Mouse (Mus musculus): ENCODE measurements around the gene Icos. TPM values are rescaled to one million over a fixed set of nuclear protein-coding genes. Genes with fewer than 3 reads are reported as not detected.

Icos gene
- polyA plus RNA-seq, 1 experiment, result not detected

DNA sequence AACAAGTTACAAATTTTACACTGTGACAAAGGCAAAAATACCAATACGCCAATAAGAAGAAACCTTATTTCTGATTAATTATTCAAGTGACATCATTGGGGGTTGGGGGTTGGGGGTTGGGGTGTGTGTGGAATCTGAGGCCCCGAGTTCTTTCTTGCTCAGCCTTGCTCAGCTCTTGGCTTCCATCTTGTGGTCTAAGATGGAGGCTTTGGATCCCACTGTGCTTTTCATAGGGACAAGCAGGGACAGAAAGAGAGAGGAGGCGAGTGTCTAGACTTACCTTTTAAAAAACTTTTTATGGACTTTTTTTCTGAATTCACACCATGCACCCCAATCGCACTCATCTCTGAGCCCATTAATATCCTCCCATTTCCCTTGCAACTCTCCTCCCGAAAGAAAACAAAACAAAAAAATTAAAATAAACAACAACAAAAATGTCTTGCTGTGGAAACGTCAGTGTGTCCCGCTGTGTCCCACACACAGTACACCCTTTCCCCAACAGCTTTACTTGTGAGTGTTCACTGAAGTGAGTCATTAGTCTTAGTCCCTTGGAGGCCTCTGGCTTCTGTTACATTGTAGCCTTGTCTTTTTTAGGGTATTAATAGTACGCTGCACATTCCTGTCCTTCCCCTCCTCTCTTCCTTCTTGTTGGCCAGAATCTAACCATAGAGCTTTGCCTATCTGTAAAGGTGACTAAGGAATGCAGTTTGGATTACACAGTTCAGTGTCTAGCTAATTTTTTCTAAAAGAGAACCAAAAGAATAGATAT lies 31.9 kb upstream of the Icos start:
- Histone ChIP-seq H3K27me3 (ENCODE audit: control insufficient read depth, insufficient read depth, insufficient read length) (no peaks in the 10 kb centered on the region), H3K79me3 (ENCODE audit: low read depth) (no peaks in the 10 kb centered on the region), H3K36me3 (ENCODE audit: control insufficient read depth, insufficient read depth) (no peaks in the 10 kb centered on the region), H3K4me3 (ENCODE audit: insufficient read depth, poor library complexity, severe bottlenecking) (no peak overlapping the region), H3K79me2 (ENCODE audit: control insufficient read depth, insufficient read depth) (no peaks in the 10 kb centered on the region), H3ac (ENCODE audit: control insufficient read depth, insufficient read length, low read depth) (no peak overlapping the region)
- TF ChIP-seq MAX (IDR thresholded peaks at IDR 0.05) (no peak), FOSL1 (IDR thresholded peaks at IDR 0.05; ENCODE audit: insufficient read depth, low read length, poor library complexity, severe bottlenecking) (no peak), MYOD1 (IDR thresholded peaks at IDR 0.05; ENCODE audit: control insufficient read depth, insufficient read length, low read depth) (no peak)

GRCm38 (mm10) chr1:60948112-60948511 lies 29.6 kb upstream of the Icos start:
- no peaks in the 10 kb centered on the region for H3K36me3 ChIP-seq (ENCODE audit: control insufficient read depth, insufficient read depth)
- H3K4me3 ChIP-seq (ENCODE audit: insufficient read depth, poor library complexity, severe bottlenecking), result no peak overlapping the region
- H3K79me3 ChIP-seq (ENCODE audit: low read depth), result no peaks in the 10 kb centered on the region
- H3ac ChIP-seq (ENCODE audit: control insufficient read depth, insufficient read length, low read depth), result no peak overlapping the region
- no peaks in the 10 kb centered on the region for H3K27me3 ChIP-seq (ENCODE audit: control insufficient read depth, insufficient read depth, insufficient read length)
- TF ChIP-seq MYOD1 (IDR thresholded peaks at IDR 0.05; ENCODE audit: control insufficient read depth, insufficient read length, low read depth), result no peak
- no peak for TF ChIP-seq CTCF (IDR thresholded peaks at IDR 0.05; ENCODE audit: control insufficient read depth, insufficient read depth, insufficient read length)
- TF ChIP-seq MYOG (IDR thresholded peaks at IDR 0.05; ENCODE audit: control insufficient read depth, extremely low read depth, insufficient read length), result no peak
- no peak for TF ChIP-seq USF1 (IDR thresholded peaks at IDR 0.05; ENCODE audit: low read depth)
- no peak for TF ChIP-seq CEBPB (IDR thresholded peaks at IDR 0.05; ENCODE audit: low read depth)
- no peaks in the 10 kb centered on the region for H3K79me2 ChIP-seq (ENCODE audit: control insufficient read depth, insufficient read depth)

GRCm38 (mm10) chr1:60952958-60953357 lies 24.8 kb upstream of the Icos start:
- Histone ChIP-seq H3K79me3 (ENCODE audit: low read depth) (no peaks in the 10 kb centered on the region), H3K4me3 (ENCODE audit: insufficient read depth, poor library complexity, severe bottlenecking) (no peak overlapping the region), H3K36me3 (ENCODE audit: control insufficient read depth, insufficient read depth) (no peaks in the 10 kb centered on the region), H3K27me3 (ENCODE audit: control insufficient read depth, insufficient read depth, insufficient read length) (no peaks in the 10 kb centered on the region), H3ac (ENCODE audit: control insufficient read depth, insufficient read length, low read depth) (no peak overlapping the region), H3K79me2 (ENCODE audit: control insufficient read depth, insufficient read depth) (no peaks in the 10 kb centered on the region)
- TF ChIP-seq FOSL1 (IDR thresholded peaks at IDR 0.05; ENCODE audit: insufficient read depth, low read length, poor library complexity, severe bottlenecking) (no peak), CEBPB (IDR thresholded peaks at IDR 0.05; ENCODE audit: low read depth) (no peak), MYOG (IDR thresholded peaks at IDR 0.05; ENCODE audit: control insufficient read depth, extremely low read depth, insufficient read length) (no peak), USF1 (IDR thresholded peaks at IDR 0.05; ENCODE audit: low read depth) (no peak), MAX (IDR thresholded peaks at IDR 0.05) (no peak), MYOD1 (IDR thresholded peaks at IDR 0.05; ENCODE audit: control insufficient read depth, insufficient read length, low read depth) (no peak), CTCF (IDR thresholded peaks at IDR 0.05; ENCODE audit: control insufficient read depth, insufficient read depth, insufficient read length) (no peak)

- no peak overlapping the region for H3ac ChIP-seq (ENCODE audit: control insufficient read depth, insufficient read length, low read depth)
- H3K36me3 ChIP-seq (ENCODE audit: control insufficient read depth, insufficient read depth), result no peaks in the 10 kb centered on the region
- no peaks in the 10 kb centered on the region for H3K79me3 ChIP-seq (ENCODE audit: low read depth)
- TF ChIP-seq USF1 (IDR thresholded peaks at IDR 0.05; ENCODE audit: low read depth), result no peak
- TF ChIP-seq MAX (IDR thresholded peaks at IDR 0.05), result no peak
- no peak for TF ChIP-seq FOSL1 (IDR thresholded peaks at IDR 0.05; ENCODE audit: insufficient read depth, low read length, poor library complexity, severe bottlenecking)
- no peak for TF ChIP-seq CTCF (IDR thresholded peaks at IDR 0.05; ENCODE audit: control insufficient read depth, insufficient read depth, insufficient read length)
- TF ChIP-seq CEBPB (IDR thresholded peaks at IDR 0.05; ENCODE audit: low read depth), result no peak
- no peak for TF ChIP-seq MYOG (IDR thresholded peaks at IDR 0.05; ENCODE audit: control insufficient read depth, extremely low read depth, insufficient read length)
- TF ChIP-seq MYOD1 (IDR thresholded peaks at IDR 0.05; ENCODE audit: control insufficient read depth, insufficient read length, low read depth), result no peak
- H3K79me2 ChIP-seq (ENCODE audit: control insufficient read depth, insufficient read depth), result no peaks in the 10 kb centered on the region
- no peak overlapping the region for H3K4me3 ChIP-seq (ENCODE audit: insufficient read depth, poor library complexity, severe bottlenecking)
- H3K27me3 ChIP-seq (ENCODE audit: control insufficient read depth, insufficient read depth, insufficient read length), result no peaks in the 10 kb centered on the region
These were observed 24.0 kb upstream of the Icos start for GRCm38 (mm10) chr1:60953686-60954085.

GRCm38 (mm10) chr1:60954759-60955158 lies 23.0 kb upstream of the Icos start:
- TF ChIP-seq CEBPB (IDR thresholded peaks at IDR 0.05; ENCODE audit: low read depth) (no peak), USF1 (IDR thresholded peaks at IDR 0.05; ENCODE audit: low read depth) (no peak), MAX (IDR thresholded peaks at IDR 0.05) (no peak), MYOD1 (IDR thresholded peaks at IDR 0.05; ENCODE audit: control insufficient read depth, insufficient read length, low read depth) (no peak), CTCF (IDR thresholded peaks at IDR 0.05; ENCODE audit: control insufficient read depth, insufficient read depth, insufficient read length) (no peak), MYOG (IDR thresholded peaks at IDR 0.05; ENCODE audit: control insufficient read depth, extremely low read depth, insufficient read length) (no peak), FOSL1 (IDR thresholded peaks at IDR 0.05; ENCODE audit: insufficient read depth, low read length, poor library complexity, severe bottlenecking) (no peak)
- no peaks in the 10 kb centered on the region for H3K79me3 ChIP-seq (ENCODE audit: low read depth)
- no peak overlapping the region for H3K4me3 ChIP-seq (ENCODE audit: insufficient read depth, poor library complexity, severe bottlenecking)
- H3K27me3 ChIP-seq (ENCODE audit: control insufficient read depth, insufficient read depth, insufficient read length), result no peaks in the 10 kb centered on the region
- H3K36me3 ChIP-seq (ENCODE audit: control insufficient read depth, insufficient read depth), result no peaks in the 10 kb centered on the region
- no peak overlapping the region for H3ac ChIP-seq (ENCODE audit: control insufficient read depth, insufficient read length, low read depth)
- H3K79me2 ChIP-seq (ENCODE audit: control insufficient read depth, insufficient read depth), result no peaks in the 10 kb centered on the region

GRCm38 (mm10) chr1:60955186-60955585 lies 22.5 kb upstream of the Icos start:
- no peaks in the 10 kb centered on the region for H3K79me2 ChIP-seq (ENCODE audit: control insufficient read depth, insufficient read depth)

More at GRCm38 (mm10) chr1:60955186-60955585, 22.5 kb upstream of the Icos start:
- Histone ChIP-seq H3K79me3 (ENCODE audit: low read depth) (no peaks in the 10 kb centered on the region), H3K27me3 (ENCODE audit: control insufficient read depth, insufficient read depth, insufficient read length) (no peaks in the 10 kb centered on the region), H3K4me3 (ENCODE audit: insufficient read depth, poor library complexity, severe bottlenecking) (no peak overlapping the region), H3ac (ENCODE audit: control insufficient read depth, insufficient read length, low read depth) (no peak overlapping the region), H3K36me3 (ENCODE audit: control insufficient read depth, insufficient read depth) (no peaks in the 10 kb centered on the region)
- TF ChIP-seq MAX (IDR thresholded peaks at IDR 0.05) (no peak), FOSL1 (IDR thresholded peaks at IDR 0.05; ENCODE audit: insufficient read depth, low read length, poor library complexity, severe bottlenecking) (no peak), MYOD1 (IDR thresholded peaks at IDR 0.05; ENCODE audit: control insufficient read depth, insufficient read length, low read depth) (no peak), MYOG (IDR thresholded peaks at IDR 0.05; ENCODE audit: control insufficient read depth, extremely low read depth, insufficient read length) (no peak), CEBPB (IDR thresholded peaks at IDR 0.05; ENCODE audit: low read depth) (no peak), CTCF (IDR thresholded peaks at IDR 0.05; ENCODE audit: control insufficient read depth, insufficient read depth, insufficient read length) (no peak), USF1 (IDR thresholded peaks at IDR 0.05; ENCODE audit: low read depth) (no peak)

All from C2C12 (cell line).